Mouse (Mus musculus) heart, embryonic 13.5 days (tissue): ENCODE data around the gene Fam163a. TPM values are rescaled to one million over a fixed set of nuclear protein-coding genes. Genes with fewer than 3 reads are reported as not detected.

ENCODE experiments used
- ATAC-seq: fragments of 200-750 bp; cut with Nextera tagmentation; 2 replicates; pipeline ENCODE4 v1.8.0; 2017; ENCODE audit warnings: moderate TSS enrichment; ENCODE audit not compliant: insufficient number of reproducible peaks, low FRiP score, low TSS enrichment; ENCODE audit errors: extremely low read depth
- H3K27ac ChIP-seq: fragments of 300-500 bp; sonication (generic); replicated peaks from 2 replicates; pipeline ENCODE4 v1.5.1; 2015; ENCODE audit warnings: moderate library complexity, mild to moderate bottlenecking, inconsistent platforms
- H3K27me3 ChIP-seq: fragments of 300-500 bp; sonication (generic); replicated peaks from 2 replicates; pipeline ENCODE4 v1.6.1; 2015; ENCODE audit warnings: mild to moderate bottlenecking, inconsistent platforms
- H3K36me3 ChIP-seq: fragments of 300-500 bp; sonication (generic); 2 replicates; pipeline ENCODE4 v1.6.1; 2015; ENCODE audit warnings: mild to moderate bottlenecking, inconsistent platforms
- H3K4me1 ChIP-seq: fragments of 300-500 bp; sonication (generic); 2 replicates; pipeline ENCODE4 v1.6.1; 2015; ENCODE audit warnings: inconsistent platforms
- H3K4me2 ChIP-seq: fragments of 300-500 bp; sonication (generic); 2 replicates; pipeline ENCODE4 v1.6.1; 2015; ENCODE audit warnings: inconsistent platforms, mild to moderate bottlenecking, moderate library complexity
- H3K4me3 ChIP-seq: fragments of 300-500 bp; sonication (generic); 2 replicates; pipeline ENCODE4 v1.5.1; 2015; ENCODE audit warnings: moderate library complexity, mild to moderate bottlenecking, inconsistent platforms
- H3K9ac ChIP-seq: fragments of 300-500 bp; sonication (generic); 2 replicates; pipeline ENCODE4 v1.6.1; 2015; ENCODE audit warnings: inconsistent platforms, mild to moderate bottlenecking, moderate library complexity
- H3K9me3 ChIP-seq: fragments of 300-500 bp; sonication (generic); 2 replicates; pipeline ENCODE4 v1.6.1; 2016; ENCODE audit warnings: inconsistent platforms
- WGBS: fragments of 180-500 bp; shearing (Covaris S2); methylation state at CpG from one replicate; pipeline ENCODE4 v1.1.7; 2015; ENCODE audit warnings: mixed read lengths; 5-methylcytosine and 5-hydroxymethylcytosine counted together
- polyA plus RNA-seq: library from polyadenylated mRNA; unstranded; fragments of >200 nt; fragmentation: Nextera tagmentation; extraction: Ambion mirVana; gene quantifications from 2 replicates; pipeline ENCODE4 v1.2.1, GENCODE M21; 2015

The Fam163a gene
- polyA plus RNA-seq, 1 experiment from 2014 or later = 2.5 TPM

GRCm38 (mm10) chr1:156202661-156203060 lies 2.2 kb downstream of the Fam163a start:
- Histone ChIP-seq H3K4me3 (no peak overlapping the region), H3K9me3 (0 out of 2 replicates have a peak, but pooled peaks cover 3% of the 10 kb centered on the region), H3K27me3 (peaks cover 58% of the 10 kb centered on the region), H3K4me1 (peaks cover 33% of the 10 kb centered on the region), H3K27ac (no peak overlapping the region), H3K36me3 (no peaks in the 10 kb centered on the region), H3K4me2 (no peak overlapping the region), H3K9ac (0 out of 2 replicates have a peak overlapping the region, but pooled peaks have one; percentile 28)
- no peak for ATAC-seq
- 57% methylated on average over 3 of the region's 3 CpGs for WGBS

GRCm38 (mm10) chr1:156201069-156201468 lies 3.8 kb downstream of the Fam163a start:
- H3K4me3 ChIP-seq = no peak overlapping the region
- no peaks in the 10 kb centered on the region for H3K36me3 ChIP-seq
- no peak overlapping the region for H3K4me2 ChIP-seq
- peaks cover 43% of the 10 kb centered on the region for H3K27me3 ChIP-seq
- no peak overlapping the region for H3K27ac ChIP-seq
- WGBS = 74% methylated on average over 3 of the region's 3 CpGs
- H3K9ac ChIP-seq = no peak overlapping the region
- H3K4me1 ChIP-seq = peaks cover 36% of the 10 kb centered on the region
- H3K9me3 ChIP-seq = 0 out of 2 replicates have a peak, but pooled peaks cover 3% of the 10 kb centered on the region
- ATAC-seq = no peak

- H3K27ac ChIP-seq = no peak overlapping the region
- ATAC-seq = no peak
- H3K9me3 ChIP-seq = 0 out of 2 replicates have a peak, but pooled peaks cover 3% of the 10 kb centered on the region
- no peaks in the 10 kb centered on the region for H3K36me3 ChIP-seq
- 79% methylated on average over 4 of the region's 4 CpGs for WGBS
- H3K4me1 ChIP-seq = peaks cover 9% of the 10 kb centered on the region
- no peak overlapping the region for H3K4me2 ChIP-seq
- H3K4me3 ChIP-seq = no peak overlapping the region
- no peak overlapping the region for H3K9ac ChIP-seq
- peaks cover 8% of the 10 kb centered on the region for H3K27me3 ChIP-seq
Observed at GRCm38 (mm10) chr1:156197588-156197987, 7.2 kb downstream of the Fam163a start.

GRCm38 (mm10) chr1:156193292-156193691 lies 11.5 kb downstream of the Fam163a start:
- Histone ChIP-seq H3K4me3 (no peak overlapping the region), H3K27ac (no peak overlapping the region), H3K36me3 (no peaks in the 10 kb centered on the region), H3K4me1 (peaks cover 22% of the 10 kb centered on the region), H3K27me3 (no peaks in the 10 kb centered on the region), H3K9ac (no peak overlapping the region), H3K4me2 (no peak overlapping the region), H3K9me3 (no peaks in the 10 kb centered on the region)
- ATAC-seq = no peak
- WGBS = 79% methylated on average over 7 of the region's 7 CpGs

GRCm38 (mm10) chr1:156192853-156193252 lies 12.0 kb downstream of the Fam163a start:
- WGBS = 72% methylated on average over 7 of the region's 7 CpGs
- H3K4me2 ChIP-seq = no peak overlapping the region
- H3K4me3 ChIP-seq = no peak overlapping the region

GRCm38 (mm10) chr1:156186646-156187045 lies 18.2 kb downstream of the Fam163a start:
- Histone ChIP-seq H3K27me3 (no peaks in the 10 kb centered on the region), H3K4me2 (no peak overlapping the region), H3K4me3 (no peak overlapping the region), H3K27ac (no peak overlapping the region), H3K9ac (no peak overlapping the region), H3K36me3 (0 out of 2 replicates have a peak, but pooled peaks cover 3% of the 10 kb centered on the region), H3K9me3 (0 out of 2 replicates have a peak, but pooled peaks cover 7% of the 10 kb centered on the region), H3K4me1 (peaks cover 55% of the 10 kb centered on the region)
- WGBS = 81% methylated on average over 3 of the region's 3 CpGs
- ATAC-seq = no peak

More at GRCm38 (mm10) chr1:156192853-156193252, 12.0 kb downstream of the Fam163a start:
- Histone ChIP-seq H3K9me3 (no peaks in the 10 kb centered on the region), H3K27ac (no peak overlapping the region), H3K4me1 (peaks cover 26% of the 10 kb centered on the region), H3K9ac (no peak overlapping the region), H3K36me3 (no peaks in the 10 kb centered on the region), H3K27me3 (no peaks in the 10 kb centered on the region)
- no peak for ATAC-seq

GRCm38 (mm10) chr1:156184158-156184571 lies 20.7 kb downstream of the Fam163a start:
- 16% methylated on average over 11 of the region's 11 CpGs for WGBS
- Histone ChIP-seq H3K27ac (peak overlapping the region; percentile 70), H3K4me2 (peak overlapping the region; percentile 38), H3K4me3 (no peak overlapping the region), H3K36me3 (0 out of 2 replicates have a peak, but pooled peaks cover 3% of the 10 kb centered on the region), H3K27me3 (no peaks in the 10 kb centered on the region), H3K9me3 (0 out of 2 replicates have a peak, but pooled peaks cover 7% of the 10 kb centered on the region), H3K4me1 (peaks cover 67% of the 10 kb centered on the region), H3K9ac (peak overlapping the region; percentile 35; the same call in 1 of the 2 replicates)
- no peak for ATAC-seq

- H3K36me3 ChIP-seq = 0 out of 2 replicates have a peak, but pooled peaks cover 3% of the 10 kb centered on the region
- no peak for ATAC-seq
- H3K4me3 ChIP-seq = no peak overlapping the region
- WGBS = 41% methylated on average over 6 of the region's 6 CpGs
- 0 out of 2 replicates have a peak, but pooled peaks cover 7% of the 10 kb centered on the region for H3K9me3 ChIP-seq
- H3K27me3 ChIP-seq = no peaks in the 10 kb centered on the region
- 0 out of 2 replicates have a peak overlapping the region, but pooled peaks have one; percentile 1 for H3K9ac ChIP-seq
- peak overlapping the region; percentile 38; the same call in 1 of the 2 replicates for H3K4me2 ChIP-seq
- H3K4me1 ChIP-seq = peaks cover 59% of the 10 kb centered on the region
- H3K27ac ChIP-seq = peak overlapping the region; percentile 70
Observed at GRCm38 (mm10) chr1:156183176-156183958, 21.5 kb downstream of the Fam163a start.

- Histone ChIP-seq H3K4me2 (peak overlapping the region; percentile 30), H3K4me1 (peaks cover 54% of the 10 kb centered on the region), H3K9me3 (no peaks in the 10 kb centered on the region), H3K36me3 (no peaks in the 10 kb centered on the region), H3K27me3 (no peaks in the 10 kb centered on the region), H3K27ac (peak overlapping the region; percentile 69), H3K9ac (peak overlapping the region; percentile 35; the same call in 1 of the 2 replicates), H3K4me3 (no peak overlapping the region)
- WGBS = 21% methylated on average over 11 of the region's 11 CpGs
- no peak for ATAC-seq
Observed at GRCm38 (mm10) chr1:156179875-156180274, 25.0 kb downstream of the Fam163a start.

- H3K27me3 ChIP-seq = no peaks in the 10 kb centered on the region
- peaks cover 8% of the 10 kb centered on the region; the same call in 1 of the 2 replicates for H3K9me3 ChIP-seq
- peaks cover 30% of the 10 kb centered on the region for H3K4me1 ChIP-seq
- WGBS = 16% methylated on average over 6 of the region's 6 CpGs
- no peak overlapping the region for H3K4me3 ChIP-seq
- peak overlapping the region; percentile 19; the same call in 1 of the 2 replicates for H3K4me2 ChIP-seq
- peak; percentile 70; the same call in 1 of the 2 replicates for ATAC-seq
- no peak overlapping the region for H3K9ac ChIP-seq
- H3K36me3 ChIP-seq = no peaks in the 10 kb centered on the region
- peak overlapping the region; percentile 38; the same call in 1 of the 2 replicates for H3K27ac ChIP-seq
Observed at GRCm38 (mm10) chr1:156168737-156169136, 36.1 kb downstream of the Fam163a start.

GRCm38 (mm10) chr1:156116770-156117169 lies 88.1 kb downstream of the Fam163a start:
- Histone ChIP-seq H3K27me3 (no peaks in the 10 kb centered on the region), H3K4me1 (peaks cover 22% of the 10 kb centered on the region), H3K36me3 (no peaks in the 10 kb centered on the region), H3K9me3 (no peaks in the 10 kb centered on the region), H3K9ac (no peak overlapping the region), H3K27ac (no peak overlapping the region), H3K4me3 (no peak overlapping the region), H3K4me2 (no peak overlapping the region)
- no peak for ATAC-seq
- 9% methylated on average over 3 of the region's 3 CpGs for WGBS
